Mouse (Mus musculus): ENCODE results near the gene Cep295nl. TPM values are rescaled to one million over a fixed set of nuclear protein-coding genes. Genes with fewer than 3 reads are reported as not detected.

Gene Cep295nl
- total and polyA plus RNA-seq, 2 experiments from 2014 or later: 0.16 to 0.22 TPM

- H3K9me3 ChIP-seq (ENCODE audit: low read length): no peaks in the 10 kb centered on the region
- no peak for TF ChIP-seq CTCF (IDR thresholded peaks at IDR 0.05)
- H3K4me1 ChIP-seq (ENCODE audit: insufficient read depth, low read length): peaks cover 14% of the 10 kb centered on the region
- no peak overlapping the region for H3K27ac ChIP-seq (ENCODE audit: low read depth, low read length)
- DNase-seq (ENCODE audit: low spot score) (no peak), ATAC-seq (ENCODE audit: low FRiP score) (no peak)
- 84% methylated on average over 5 of the region's 5 CpGs for WGBS
- no peaks in the 10 kb centered on the region for H3K27me3 ChIP-seq (ENCODE audit: insufficient read depth, low read length)
- no peak overlapping the region for H3K4me3 ChIP-seq (ENCODE audit: low read depth, low read length)
- H3K4me2 ChIP-seq (ENCODE audit: low read depth, low read length, poor library complexity, severe bottlenecking): no peak overlapping the region
- 0 out of 2 replicates have a peak, but pooled peaks cover 6% of the 10 kb centered on the region for H3K36me3 ChIP-seq (ENCODE audit: insufficient read depth, low read length)
- no peak overlapping the region for H3K9ac ChIP-seq (replicated peaks; ENCODE audit: low read length, poor library complexity, severe bottlenecking)
Measured at GRCm38 (mm10) chr11:118324541-118324940, 17.8 kb downstream of the Cep295nl start.

- Histone ChIP-seq H3K4me1 (ENCODE audit: insufficient read depth, low read length) (peaks cover 14% of the 10 kb centered on the region), H3K4me2 (ENCODE audit: low read depth, low read length, poor library complexity, severe bottlenecking) (no peak overlapping the region), H3K27me3 (ENCODE audit: insufficient read depth, low read length) (no peaks in the 10 kb centered on the region), H3K9ac (replicated peaks; ENCODE audit: low read length, poor library complexity, severe bottlenecking) (no peak overlapping the region), H3K4me3 (ENCODE audit: low read depth, low read length) (no peak overlapping the region), H3K36me3 (ENCODE audit: insufficient read depth, low read length) (0 out of 2 replicates have a peak, but pooled peaks cover 6% of the 10 kb centered on the region), H3K9me3 (ENCODE audit: low read length) (no peaks in the 10 kb centered on the region), H3K27ac (ENCODE audit: low read depth, low read length) (no peak overlapping the region)
- WGBS: 92% methylated on average over 5 of the region's 5 CpGs
- DNase-seq (ENCODE audit: low spot score) (no peak), ATAC-seq (ENCODE audit: low FRiP score) (no peak)
- TF ChIP-seq CTCF (IDR thresholded peaks at IDR 0.05): no peak
Measured at GRCm38 (mm10) chr11:118323974-118324373, 18.3 kb downstream of the Cep295nl start.

- no peak overlapping the region for H3K27ac ChIP-seq (ENCODE audit: low read depth, low read length)
- no peak overlapping the region for H3K4me3 ChIP-seq (ENCODE audit: low read depth, low read length)
- H3K9ac ChIP-seq (replicated peaks; ENCODE audit: low read length, poor library complexity, severe bottlenecking): no peak overlapping the region
- no peak for ATAC-seq (ENCODE audit: low FRiP score)
- peak; percentile 47 for DNase-seq (ENCODE audit: low spot score)
- no peaks in the 10 kb centered on the region for H3K9me3 ChIP-seq (ENCODE audit: low read length)
- TF ChIP-seq CTCF (IDR thresholded peaks at IDR 0.05): no peak
- 0 out of 2 replicates have a peak, but pooled peaks cover 6% of the 10 kb centered on the region for H3K36me3 ChIP-seq (ENCODE audit: insufficient read depth, low read length)
- H3K4me1 ChIP-seq (ENCODE audit: insufficient read depth, low read length): peaks cover 10% of the 10 kb centered on the region
- H3K4me2 ChIP-seq (ENCODE audit: low read depth, low read length, poor library complexity, severe bottlenecking): no peak overlapping the region
- H3K27me3 ChIP-seq (ENCODE audit: insufficient read depth, low read length): no peaks in the 10 kb centered on the region
- 59% methylated on average over 3 of the region's 3 CpGs for WGBS
Measured at GRCm38 (mm10) chr11:118322647-118323046, 19.7 kb downstream of the Cep295nl start.

GRCm38 (mm10) chr11:118321971-118322370 lies 20.3 kb downstream of the Cep295nl start:
- Histone ChIP-seq H3K9me3 (ENCODE audit: low read length) (no peaks in the 10 kb centered on the region), H3K36me3 (ENCODE audit: insufficient read depth, low read length) (0 out of 2 replicates have a peak, but pooled peaks cover 6% of the 10 kb centered on the region), H3K4me1 (ENCODE audit: insufficient read depth, low read length) (peaks cover 10% of the 10 kb centered on the region; the same call in 1 of the 2 replicates), H3K27me3 (ENCODE audit: insufficient read depth, low read length) (no peaks in the 10 kb centered on the region), H3K9ac (replicated peaks; ENCODE audit: low read length, poor library complexity, severe bottlenecking) (no peak overlapping the region), H3K4me3 (ENCODE audit: low read depth, low read length) (no peak overlapping the region), H3K27ac (ENCODE audit: low read depth, low read length) (peak overlapping the region; percentile 57), H3K4me2 (ENCODE audit: low read depth, low read length, poor library complexity, severe bottlenecking) (no peak overlapping the region)
- no peak for TF ChIP-seq CTCF (IDR thresholded peaks at IDR 0.05)
- ATAC-seq (ENCODE audit: low FRiP score) (no peak), DNase-seq (ENCODE audit: low spot score) (no peak)
- 77% methylated on average over 4 of the region's 4 CpGs for WGBS

GRCm38 (mm10) chr11:118321500-118321899 lies 20.8 kb downstream of the Cep295nl start:
- peak; percentile 60 for DNase-seq (ENCODE audit: low spot score)
- 0 out of 2 replicates have a peak, but pooled peaks cover 10% of the 10 kb centered on the region for H3K4me1 ChIP-seq (ENCODE audit: insufficient read depth, low read length)
- ATAC-seq (ENCODE audit: low FRiP score): no peak

GRCm38 (mm10) chr11:118318678-118319077 lies 23.6 kb downstream of the Cep295nl start:
- Histone ChIP-seq H3K4me1 (ENCODE audit: insufficient read depth, low read length) (0 out of 2 replicates have a peak, but pooled peaks cover 10% of the 10 kb centered on the region), H3K27me3 (ENCODE audit: insufficient read depth, low read length) (no peaks in the 10 kb centered on the region), H3K4me3 (ENCODE audit: low read depth, low read length) (no peak overlapping the region), H3K4me2 (ENCODE audit: low read depth, low read length, poor library complexity, severe bottlenecking) (no peak overlapping the region), H3K36me3 (ENCODE audit: insufficient read depth, low read length) (0 out of 2 replicates have a peak, but pooled peaks cover 19% of the 10 kb centered on the region), H3K9me3 (ENCODE audit: low read length) (no peaks in the 10 kb centered on the region), H3K27ac (ENCODE audit: low read depth, low read length) (no peak overlapping the region), H3K9ac (replicated peaks; ENCODE audit: low read length, poor library complexity, severe bottlenecking) (no peak overlapping the region)
- 68% methylated on average over 5 of the region's 5 CpGs for WGBS
- ATAC-seq (ENCODE audit: low FRiP score) (no peak), DNase-seq (ENCODE audit: low spot score) (peak; percentile 46)
- peak; percentile 78 for TF ChIP-seq CTCF (IDR thresholded peaks at IDR 0.05)

More at GRCm38 (mm10) chr11:118321500-118321899, 20.8 kb downstream of the Cep295nl start:
- Histone ChIP-seq H3K9me3 (ENCODE audit: low read length) (no peaks in the 10 kb centered on the region), H3K27ac (ENCODE audit: low read depth, low read length) (0 out of 2 replicates have a peak overlapping the region, but pooled peaks have one; percentile 57), H3K4me3 (ENCODE audit: low read depth, low read length) (no peak overlapping the region), H3K9ac (replicated peaks; ENCODE audit: low read length, poor library complexity, severe bottlenecking) (no peak overlapping the region), H3K27me3 (ENCODE audit: insufficient read depth, low read length) (no peaks in the 10 kb centered on the region), H3K36me3 (ENCODE audit: insufficient read depth, low read length) (0 out of 2 replicates have a peak, but pooled peaks cover 6% of the 10 kb centered on the region), H3K4me2 (ENCODE audit: low read depth, low read length, poor library complexity, severe bottlenecking) (no peak overlapping the region)
- TF ChIP-seq CTCF (IDR thresholded peaks at IDR 0.05): no peak
- WGBS: 52% methylated on average over 7 of the region's 7 CpGs

All from midbrain, postnatal 0 days (tissue).